Mouse (Mus musculus): ENCODE results near the gene Spata3.
A peak's percentile ranks its signal among the peaks of the same experiment; 100 is the strongest.

Gene Spata3

DNA sequence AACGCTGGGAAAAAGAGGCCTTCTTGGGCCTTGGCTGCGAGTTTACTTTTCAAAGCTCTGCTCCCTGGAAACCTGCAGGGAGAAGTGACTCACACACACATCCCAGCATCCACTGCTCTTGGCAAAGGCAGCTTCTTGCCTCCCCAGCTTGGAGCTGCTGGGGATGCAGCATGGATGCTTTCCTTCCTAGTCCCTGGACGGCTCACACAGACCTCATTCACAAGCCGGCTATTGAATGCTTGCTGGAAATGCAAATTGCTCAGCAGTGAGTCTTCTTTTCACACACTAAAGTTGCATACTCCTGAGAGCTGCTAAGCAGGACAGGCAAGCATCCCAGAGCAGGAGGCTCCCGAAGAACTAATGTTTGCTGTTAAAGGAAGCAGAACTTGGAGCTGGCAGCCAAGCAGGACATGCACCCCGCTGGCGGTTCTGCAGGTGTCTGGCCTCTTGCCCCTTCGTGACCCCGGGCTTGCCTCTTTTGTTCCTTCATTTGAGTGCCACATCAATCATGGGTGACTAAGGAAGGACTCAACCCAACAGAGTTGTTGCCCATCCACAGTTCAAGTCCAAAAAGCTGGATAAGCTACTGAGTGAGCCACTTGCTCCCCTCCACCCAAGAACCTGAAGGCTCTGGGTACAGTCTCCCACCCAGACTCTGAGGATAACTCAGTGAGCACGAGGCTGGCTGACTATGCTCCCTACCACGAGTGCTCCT is 15.8 kb downstream of the Spata3 start:
- DNase-seq (ENCODE audit: low spot score): peak; percentile 53

DNA sequence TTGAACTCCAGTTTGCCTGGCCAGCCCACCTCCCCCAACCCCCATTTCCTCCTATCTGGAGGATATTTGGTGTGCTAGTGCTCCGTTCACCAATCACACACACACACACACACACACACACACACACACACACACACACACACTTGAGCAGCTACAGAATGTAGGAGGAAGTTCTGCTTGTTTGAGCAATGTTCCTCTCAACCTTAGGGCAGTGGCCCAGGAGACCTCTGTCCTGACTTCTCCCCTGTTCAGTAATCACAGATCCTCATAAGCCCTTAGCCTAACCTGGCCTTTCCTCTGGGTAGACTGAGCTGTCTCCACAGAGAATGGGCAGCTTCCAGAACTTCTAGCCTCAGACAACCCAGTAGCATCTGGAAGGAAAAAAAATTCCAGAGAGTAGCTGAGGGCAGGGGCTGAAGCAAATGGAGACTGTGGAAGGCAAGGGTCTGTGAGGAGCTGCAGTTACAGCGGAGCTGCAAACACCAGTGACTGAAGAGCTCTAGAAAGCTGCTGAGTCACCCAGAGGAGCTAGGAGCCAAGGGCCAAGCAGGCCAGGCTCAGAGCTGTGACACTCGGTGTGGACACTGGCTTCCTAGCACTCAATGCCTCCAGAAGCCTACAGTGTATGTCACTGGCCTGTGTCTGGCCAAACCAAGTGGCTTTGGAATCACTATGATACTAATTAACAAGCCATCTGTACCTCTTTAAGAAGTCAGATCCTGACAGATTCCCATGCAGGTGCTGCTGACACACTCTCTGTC is 21.8 kb downstream of the Spata3 start:
- DNase-seq (ENCODE audit: low spot score): no peak

DNA sequence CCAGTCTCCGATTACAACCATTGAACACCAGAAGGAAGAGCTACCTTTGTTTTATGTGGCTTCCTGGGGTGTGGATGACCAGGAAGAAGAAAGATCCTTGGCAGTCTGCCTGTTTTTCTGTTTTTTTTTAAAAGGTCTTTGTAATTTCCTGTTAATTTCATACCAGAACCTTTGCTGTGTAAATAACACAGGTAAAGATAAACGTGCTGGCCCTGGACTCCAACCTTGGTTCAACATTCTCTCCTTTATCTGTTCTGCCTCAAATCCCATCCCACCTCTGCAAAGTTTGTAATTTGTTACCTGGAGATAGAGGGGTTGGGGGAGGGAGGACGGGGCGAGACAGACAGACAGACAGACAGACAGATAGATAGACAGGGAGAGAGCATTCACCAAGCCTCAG is 23.5 kb downstream of the Spata3 start:
- DNase-seq (ENCODE audit: low spot score): no peak

DNA sequence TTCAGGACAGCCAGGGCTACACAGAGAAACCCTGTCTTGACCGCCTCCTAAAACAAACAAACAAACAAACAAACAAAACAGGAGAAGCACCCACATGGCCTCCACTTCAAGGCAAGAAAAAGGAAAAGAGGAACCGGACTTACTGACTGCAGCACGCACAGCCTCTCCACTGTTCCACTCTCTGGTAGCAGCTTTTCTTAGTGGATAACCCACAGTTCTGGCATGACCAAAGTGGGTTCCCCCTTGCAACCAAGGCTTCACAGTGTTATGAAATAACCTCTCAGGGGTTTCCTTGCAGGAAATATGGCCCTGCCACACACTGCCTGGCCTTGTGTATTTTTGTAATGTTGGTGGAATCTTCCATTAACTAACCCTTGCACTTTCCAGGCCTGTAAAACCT is 24.2 kb downstream of the Spata3 start:
- DNase-seq (ENCODE audit: low spot score): no peak

DNA sequence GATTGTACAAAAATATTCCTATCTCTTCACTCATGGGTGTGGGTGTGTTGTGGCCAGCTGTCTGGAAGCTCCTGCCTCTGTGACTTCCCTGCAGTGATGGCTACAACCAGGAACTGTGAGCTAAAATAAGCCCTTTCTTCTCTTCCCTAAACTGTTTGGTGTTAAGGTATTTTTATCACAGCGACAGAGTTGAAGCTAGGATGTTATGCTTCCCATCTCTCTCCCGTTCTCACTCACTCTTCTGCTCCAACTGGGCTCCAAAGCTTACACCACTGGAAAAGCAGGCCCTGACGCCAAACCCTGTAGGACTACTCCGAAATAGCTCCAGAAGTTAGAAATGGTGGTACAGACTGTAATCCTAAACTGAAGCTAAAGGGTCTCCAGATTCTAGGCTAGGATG is 28.4 kb downstream of the Spata3 start:
- no peak for DNase-seq (ENCODE audit: low spot score)

DNA sequence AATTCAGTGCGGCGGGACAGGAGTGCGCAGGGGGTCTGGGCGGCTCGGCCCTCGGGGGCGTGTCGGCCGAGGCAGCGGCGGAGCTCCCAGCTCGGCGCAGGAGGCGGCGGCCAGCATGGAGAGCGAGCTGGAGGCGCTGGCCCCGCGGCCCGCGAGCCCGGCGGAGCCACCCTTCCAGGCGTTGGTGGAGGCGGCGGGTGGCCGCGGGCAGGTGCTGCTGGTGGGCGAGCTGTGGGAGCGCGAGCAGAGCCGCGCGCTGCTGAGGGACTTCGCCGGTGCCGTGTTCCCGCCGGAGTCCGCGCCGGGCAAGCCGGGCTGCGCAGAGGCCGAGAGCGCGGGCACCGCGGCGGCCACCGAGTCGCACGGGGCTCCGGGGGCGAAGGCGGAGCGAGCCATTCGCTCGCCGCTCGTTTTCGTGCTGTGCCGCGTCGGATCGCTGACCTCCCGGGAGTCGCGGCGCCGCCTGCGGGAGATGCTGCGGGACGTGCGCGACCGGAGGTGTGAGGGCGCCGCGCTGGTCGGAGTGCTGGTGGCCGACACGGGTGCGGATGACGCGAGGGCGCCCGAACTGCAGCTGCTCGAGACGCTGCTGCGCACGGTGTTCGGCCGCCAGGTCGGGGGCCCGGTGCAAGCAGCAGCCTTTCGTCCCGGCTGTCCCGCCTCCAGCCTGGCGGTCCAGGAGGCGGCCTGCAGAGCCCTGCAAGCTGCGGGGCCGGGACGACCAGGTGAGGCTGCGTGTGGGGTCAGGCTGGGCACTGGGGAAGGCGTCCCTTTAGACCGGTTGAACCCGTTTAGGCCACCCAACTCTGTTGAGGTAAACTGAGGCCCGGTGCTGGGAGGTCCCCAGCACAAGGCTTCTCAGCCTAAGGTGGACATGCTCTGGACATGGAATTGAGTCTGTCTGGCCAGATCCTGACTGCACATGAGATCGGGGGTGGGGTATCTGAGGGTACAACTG is 29.5 kb downstream of the Spata3 start, which contains the start of gene 2810459M11Rik:
2810459M11Rik (plus strand) TSS at position 16 of the 958 bp plus-strand sequence.
- peak; percentile 57 for DNase-seq (ENCODE audit: low spot score)

DNA sequence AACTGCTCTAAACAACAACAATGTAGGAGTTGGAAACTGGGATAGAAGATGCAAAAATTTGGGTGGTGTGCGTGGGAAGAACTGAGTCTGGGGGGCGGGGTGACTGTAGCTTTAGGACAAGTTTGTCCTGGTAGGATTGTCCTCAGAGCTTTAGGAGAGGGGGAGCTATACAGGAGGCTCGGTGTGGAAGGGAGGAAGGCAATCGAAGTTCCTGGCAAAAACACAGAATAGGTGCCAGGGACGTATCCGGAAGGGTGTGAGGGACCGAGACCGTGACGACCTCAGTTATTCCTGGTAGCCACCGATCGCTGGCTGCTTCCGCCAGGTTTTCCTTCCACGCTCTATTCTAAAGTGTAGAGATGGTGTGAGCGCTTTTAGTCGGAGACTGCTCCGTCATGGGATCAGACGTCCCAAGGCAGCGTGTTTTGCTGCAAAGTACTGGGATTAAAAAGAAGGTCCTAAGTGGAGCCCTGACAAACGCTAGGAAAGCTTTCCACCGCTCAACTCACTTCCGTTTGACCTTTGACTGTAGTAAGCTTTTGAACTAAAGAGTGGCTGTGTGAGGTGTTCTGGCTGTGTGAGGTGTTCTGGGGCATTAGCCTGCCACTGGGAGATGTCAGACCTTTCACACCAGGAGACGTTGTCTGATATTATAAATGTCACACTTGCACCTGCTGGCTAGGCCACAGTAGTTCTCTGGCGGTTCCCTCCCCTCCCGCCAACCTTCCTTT is 30.4 kb downstream of the Spata3 start:
- peak; percentile 8 for DNase-seq (ENCODE audit: low spot score)

DNA sequence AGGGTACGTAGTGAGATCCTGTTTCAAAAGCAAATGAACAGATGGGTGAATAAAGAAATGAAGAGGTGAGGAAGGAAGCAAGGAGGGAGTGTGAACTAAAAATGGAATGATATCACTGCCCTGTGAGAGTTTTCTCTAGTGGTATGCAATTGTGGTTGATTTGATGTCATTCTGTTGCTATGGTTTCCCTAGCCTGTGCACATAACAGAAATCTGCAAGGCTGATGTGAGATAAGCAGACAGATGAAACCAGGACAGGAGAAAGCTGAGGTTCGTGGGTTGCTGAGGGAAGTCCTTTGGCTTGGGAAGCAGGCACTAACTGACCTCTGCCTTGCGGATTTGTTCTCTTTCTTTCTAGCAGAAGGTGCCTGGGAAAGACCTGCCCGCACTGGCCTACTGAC is 31.6 kb downstream of the Spata3 start:
- DNase-seq (ENCODE audit: low spot score): no peak

DNA sequence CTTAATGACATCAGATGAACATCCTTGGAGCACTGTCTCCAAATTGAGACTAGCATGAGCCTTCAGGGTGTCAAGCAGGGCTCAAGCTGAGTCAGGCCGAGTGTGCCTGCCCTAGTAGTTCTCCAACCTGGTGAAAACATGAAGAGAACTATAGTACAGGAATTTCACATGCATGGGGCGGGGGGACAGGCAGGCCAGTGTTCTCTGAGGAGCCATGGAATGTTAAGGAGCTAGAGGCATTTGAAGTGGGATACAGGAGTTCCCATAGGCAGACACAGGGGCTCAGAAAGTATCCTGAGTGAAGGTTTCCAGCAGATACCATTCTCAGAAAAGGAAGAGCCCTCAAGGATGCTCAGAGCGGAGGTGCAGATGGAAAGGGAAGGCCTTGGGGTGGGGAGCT is 32.1 kb downstream of the Spata3 start:
- DNase-seq (ENCODE audit: low spot score): no peak

DNA sequence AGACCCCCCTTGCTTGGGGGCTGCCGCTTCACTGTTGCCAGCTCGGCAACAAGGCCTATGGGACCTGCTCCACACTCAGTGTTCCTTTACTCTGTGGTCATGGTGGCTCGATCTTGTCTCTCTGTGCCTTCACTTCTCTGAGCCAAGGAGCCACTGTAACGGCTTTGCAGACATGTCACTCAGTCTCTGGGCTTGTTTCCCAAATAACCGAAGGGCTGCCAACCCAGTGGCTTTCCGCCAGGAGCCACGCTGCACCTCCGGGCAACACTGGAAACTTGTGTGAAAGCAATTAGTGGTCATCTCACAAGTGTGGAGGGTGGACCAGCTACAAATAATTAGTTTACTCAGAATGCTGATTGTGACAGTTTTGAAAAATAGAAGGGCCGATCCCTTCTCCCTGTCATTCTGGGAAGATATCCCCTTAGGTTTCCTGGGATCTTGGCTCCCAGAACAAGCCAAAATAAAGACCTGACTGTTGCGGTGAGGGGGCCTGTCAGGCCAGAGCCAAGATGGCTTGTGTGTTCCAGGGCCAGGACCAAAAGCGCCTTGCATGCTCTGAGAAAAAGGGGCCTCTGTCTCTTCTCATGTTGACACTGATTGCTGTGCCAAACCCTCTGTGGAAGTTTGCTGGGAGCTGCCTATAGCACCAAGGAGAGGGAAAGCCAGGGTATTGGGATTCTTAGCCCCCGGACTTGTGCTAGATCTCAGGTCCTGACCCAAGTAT is 36.7 kb downstream of the Spata3 start:
- no peak for DNase-seq (ENCODE audit: low spot score)

DNA sequence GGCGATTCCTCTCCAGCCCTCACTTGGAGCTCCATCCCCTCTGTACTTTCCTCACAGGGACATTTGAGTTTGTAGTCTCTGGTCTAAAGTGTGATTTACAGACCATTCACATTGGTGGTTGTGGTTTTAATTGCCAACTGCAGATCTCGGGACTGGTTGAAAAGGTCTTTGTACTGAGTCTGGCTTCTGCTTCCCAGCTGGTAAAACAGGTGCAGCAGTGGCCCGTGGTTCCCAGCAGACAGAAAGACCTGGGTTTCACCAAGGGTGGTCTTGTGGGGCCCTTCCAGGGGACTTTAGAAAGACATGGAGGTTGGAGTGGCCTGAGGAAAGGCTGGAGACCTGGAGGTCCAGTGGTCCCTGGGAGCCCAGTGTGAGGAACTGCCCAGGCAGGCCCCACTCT is 38.3 kb downstream of the Spata3 start:
- DNase-seq (ENCODE audit: low spot score): no peak

DNA sequence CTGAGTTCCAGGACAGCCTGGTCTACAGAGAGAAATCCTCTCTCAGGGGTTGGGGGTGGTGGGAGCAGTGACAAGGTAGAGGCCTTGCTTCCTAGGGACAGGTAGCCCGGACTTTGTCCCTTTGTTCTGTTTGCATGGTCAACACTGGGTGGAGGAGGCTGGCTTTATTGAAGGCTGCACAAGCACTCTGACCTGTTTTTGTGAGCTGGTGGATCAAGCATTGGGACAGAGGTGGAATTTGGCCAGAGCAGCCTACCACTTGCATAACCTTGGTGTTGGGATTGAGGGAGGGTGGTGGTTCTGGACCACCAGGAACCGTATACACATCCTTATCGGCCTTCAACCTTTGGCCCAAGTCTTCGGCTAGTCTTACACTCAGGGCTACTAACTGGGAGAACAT is 39.7 kb downstream of the Spata3 start:
- no peak for DNase-seq (ENCODE audit: low spot score)

DNA sequence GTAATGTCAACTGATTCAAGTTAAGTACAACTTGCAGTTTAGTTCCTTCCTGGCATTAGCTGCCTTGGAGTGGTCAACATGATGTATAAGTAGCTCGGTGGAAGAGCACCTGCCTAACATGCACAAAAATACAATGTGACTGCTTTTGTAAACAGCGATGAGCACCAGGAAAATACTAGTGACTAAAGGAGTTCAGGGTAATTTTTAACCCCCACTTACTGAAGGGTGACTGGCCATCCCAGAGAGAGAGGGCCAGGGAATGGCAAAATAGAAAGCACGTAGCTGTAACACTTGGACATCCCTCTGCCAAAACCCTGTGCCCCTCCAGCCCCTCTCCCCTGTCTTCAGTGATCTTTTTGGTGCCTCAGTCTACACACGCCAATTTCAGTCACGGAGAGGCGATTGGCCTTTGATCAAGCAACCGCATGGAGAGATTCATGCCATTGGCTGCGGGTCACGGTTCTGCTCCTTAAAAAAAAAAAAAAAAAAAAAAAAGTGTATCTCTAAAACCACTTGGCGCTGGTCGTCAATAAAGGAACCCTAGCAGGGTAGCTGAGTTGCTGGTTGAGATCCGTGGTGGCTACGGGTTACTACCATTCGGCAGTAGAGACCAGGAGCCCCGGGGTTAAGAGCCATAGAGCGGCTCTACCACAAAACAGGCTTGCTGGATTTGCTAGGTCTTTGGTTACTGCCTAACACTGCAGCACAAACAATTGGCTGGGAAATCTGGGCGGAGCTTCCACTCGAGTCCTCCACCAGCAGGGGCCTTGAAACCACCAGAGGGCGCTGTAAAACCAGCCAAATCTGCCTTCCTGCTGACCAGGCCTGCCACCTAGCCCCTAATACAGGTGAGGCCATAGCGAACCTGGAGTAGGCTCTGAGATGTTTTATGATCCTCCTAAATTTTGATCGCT is 42.5 kb downstream of the Spata3 start:
- DNase-seq (ENCODE audit: low spot score): peak; percentile 94

DNA sequence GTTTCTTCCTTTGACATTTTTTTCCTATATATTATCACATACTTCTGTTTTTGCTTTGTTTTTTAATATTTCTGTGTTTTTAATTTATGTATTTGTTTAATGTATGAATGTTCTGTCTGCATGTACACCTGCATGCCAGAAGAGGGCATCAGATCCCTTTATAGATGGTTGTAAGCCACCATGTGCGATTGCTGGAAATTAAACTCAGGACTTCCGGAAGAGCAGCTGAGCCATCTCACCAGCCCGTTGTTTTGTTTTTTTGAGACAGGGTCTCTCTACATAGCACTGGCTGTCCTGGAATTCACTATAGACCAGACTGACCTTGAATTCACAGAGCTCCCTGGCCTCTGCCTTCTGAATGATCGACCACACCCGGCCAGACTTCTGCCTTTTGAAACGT is 45.9 kb downstream of the Spata3 start:
- DNase-seq (ENCODE audit: low spot score): no peak

DNA sequence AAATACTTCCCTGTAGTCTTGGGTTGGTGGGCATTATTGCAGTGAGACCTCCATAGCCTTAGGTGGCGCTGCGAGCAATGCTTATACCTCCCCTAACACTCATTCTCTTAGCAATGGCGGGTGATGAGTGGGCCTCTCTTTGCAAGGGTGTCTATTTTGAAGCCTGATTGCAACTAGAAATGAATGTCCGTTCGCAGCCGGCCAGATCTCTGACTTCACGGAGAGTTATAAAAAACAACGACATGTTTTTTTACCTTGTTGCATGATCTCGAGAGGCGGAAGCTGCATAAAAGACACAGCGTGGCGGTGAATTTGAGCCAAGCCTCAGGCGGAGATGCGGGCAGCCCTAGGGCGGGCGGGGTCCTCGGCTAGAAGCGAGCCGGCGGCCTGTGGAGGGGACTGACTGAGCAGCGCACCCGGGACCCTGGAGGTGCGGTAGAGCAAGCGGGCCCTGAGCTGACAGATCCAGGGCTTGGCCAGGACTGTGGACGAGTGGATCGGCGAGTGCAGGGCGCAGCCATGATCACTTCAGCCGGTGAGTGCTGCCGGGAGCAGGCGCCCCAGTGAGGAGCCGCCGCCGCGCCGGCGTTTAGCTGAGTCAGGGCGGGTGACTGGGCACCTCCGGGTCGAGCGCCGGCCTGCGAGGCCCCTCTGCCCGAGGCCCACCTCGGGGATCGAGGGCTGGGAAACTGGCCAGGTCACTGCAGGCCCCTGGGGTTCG is 47.8 kb downstream of the Spata3 start, which contains the start of gene Psmd1:
Psmd1 (plus strand) TSS at position 117 of the 721 bp plus-strand sequence.
- peak; percentile 97 for DNase-seq (ENCODE audit: low spot score)

DNA sequence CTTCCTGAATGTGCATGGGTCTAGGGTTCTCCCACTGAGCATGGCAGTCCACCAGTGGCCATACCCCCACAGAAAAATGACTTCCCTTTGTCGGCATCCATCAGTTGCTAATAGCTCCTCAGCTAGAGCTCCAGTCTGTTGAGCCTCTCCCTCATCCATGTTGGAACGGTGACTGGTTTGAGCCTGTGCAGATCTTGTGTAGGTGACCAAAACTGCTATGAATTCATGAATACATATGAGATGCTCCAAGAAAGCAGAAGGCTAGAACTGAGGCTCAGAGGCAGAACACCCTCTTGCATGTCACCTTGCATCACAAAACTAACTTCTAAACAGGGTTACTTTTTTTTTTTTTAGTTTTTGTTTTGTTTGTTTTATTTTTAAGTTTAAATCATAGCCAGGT is 59.9 kb downstream of the Spata3 start:
- DNase-seq (ENCODE audit: low spot score): no peak
